Mouse (Mus musculus): Measurements from ENCODE around the gene Cacnb2. TPM values are rescaled to one million over a fixed set of nuclear protein-coding genes. Genes with fewer than 3 reads are reported as not detected.

Gene Cacnb2
- polyA plus RNA-seq, 2 experiments: 2.3 to 4.1 TPM

GRCm38 (mm10) chr2:14603784-14604781, 1.2 kb downstream of the Cacnb2 start:
- DNase-seq (ENCODE audit: low spot score) (peak; percentile 43), ATAC-seq (ENCODE audit: low FRiP score, low read depth) (peak; percentile 83)
- Histone ChIP-seq H3K4me2 (replicated peaks; ENCODE audit: low read depth, low read length, severe bottlenecking) (peak overlapping the region; percentile 74), H3K4me1 (ENCODE audit: control insufficient read depth, insufficient read depth, low read length) (peaks cover 3% of the 10 kb centered on the region; the same call in 1 of the 2 replicates), H3K4me3 (replicated peaks; ENCODE audit: low read length) (peak overlapping the region; percentile 62), H3K27me3 (ENCODE audit: control insufficient read depth, insufficient read depth, low read length) (no peaks in the 10 kb centered on the region), H3K27ac (replicated peaks; ENCODE audit: low read depth, low read length) (peak overlapping the region; percentile 29), H3K9me3 (ENCODE audit: control insufficient read depth, low read length) (no peaks in the 10 kb centered on the region), H3K36me3 (ENCODE audit: control insufficient read depth, insufficient read depth, low read length) (no peaks in the 10 kb centered on the region), H3K9ac (ENCODE audit: low read depth, low read length, severe bottlenecking) (peak overlapping the region; percentile 72)
- WGBS: under 1% methylated on average over 57 of the region's 83 CpGs
- 0 out of 2 replicates have a peak, but pooled peaks have one; percentile 25 for TF ChIP-seq POLR2A (IDR thresholded peaks at IDR 0.05; ENCODE audit: borderline replicate concordance, extremely low read depth, insufficient read depth, insufficient read length)

GRCm38 (mm10) chr2:14604791-14605190, 1.9 kb downstream of the Cacnb2 start:
- Histone ChIP-seq H3K9ac (ENCODE audit: low read depth, low read length, severe bottlenecking) (peak overlapping the region; percentile 72), H3K4me1 (ENCODE audit: control insufficient read depth, insufficient read depth, low read length) (peaks cover 3% of the 10 kb centered on the region; the same call in 1 of the 2 replicates), H3K9me3 (ENCODE audit: control insufficient read depth, low read length) (no peaks in the 10 kb centered on the region), H3K4me2 (replicated peaks; ENCODE audit: low read depth, low read length, severe bottlenecking) (peak overlapping the region; percentile 74), H3K27me3 (ENCODE audit: control insufficient read depth, insufficient read depth, low read length) (no peaks in the 10 kb centered on the region), H3K36me3 (ENCODE audit: control insufficient read depth, insufficient read depth, low read length) (no peaks in the 10 kb centered on the region), H3K4me3 (replicated peaks; ENCODE audit: low read length) (peak overlapping the region; percentile 62), H3K27ac (replicated peaks; ENCODE audit: low read depth, low read length) (no peak overlapping the region; the same call in 1 of the 2 replicates)
- no peak for TF ChIP-seq POLR2A (IDR thresholded peaks at IDR 0.05; ENCODE audit: borderline replicate concordance, extremely low read depth, insufficient read depth, insufficient read length)
- DNase-seq (ENCODE audit: low spot score) (no peak), ATAC-seq (ENCODE audit: low FRiP score, low read depth) (peak; percentile 43; the same call in 1 of the 2 replicates)
- whole genome bisulfite sequencing: under 1% methylated on average over 22 of the region's 22 CpGs

DNA sequence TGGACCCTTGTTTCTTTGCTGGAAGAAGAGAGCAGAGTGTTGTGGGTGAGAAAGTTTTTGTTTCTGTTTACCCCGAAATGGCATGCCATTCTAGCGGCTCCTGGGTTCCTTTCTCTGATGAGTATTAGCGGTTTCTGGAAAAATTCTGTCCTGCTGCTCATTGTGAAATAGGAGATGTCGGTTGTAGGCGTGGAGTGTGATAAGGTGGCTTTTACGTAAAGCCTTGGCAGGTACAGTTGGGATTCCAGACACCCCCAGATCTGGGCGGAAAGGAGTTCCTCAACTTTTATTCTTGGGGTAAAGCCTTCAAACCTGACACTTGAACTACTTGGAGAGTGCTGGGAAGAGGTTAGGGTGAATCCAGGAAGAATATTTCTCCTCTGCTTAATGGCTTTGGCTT, 2.3 kb downstream of the Cacnb2 start:
- H3K27me3 ChIP-seq (ENCODE audit: control insufficient read depth, insufficient read depth, low read length): no peaks in the 10 kb centered on the region
- ATAC-seq (ENCODE audit: low FRiP score, low read depth) (no peak), DNase-seq (ENCODE audit: low spot score) (no peak)
- H3K9me3 ChIP-seq (ENCODE audit: control insufficient read depth, low read length): no peaks in the 10 kb centered on the region
- TF ChIP-seq POLR2A (IDR thresholded peaks at IDR 0.05; ENCODE audit: borderline replicate concordance, extremely low read depth, insufficient read depth, insufficient read length): no peak
- H3K36me3 ChIP-seq (ENCODE audit: control insufficient read depth, insufficient read depth, low read length): no peaks in the 10 kb centered on the region
- H3K27ac ChIP-seq (replicated peaks; ENCODE audit: low read depth, low read length): no peak overlapping the region
- peaks cover 3% of the 10 kb centered on the region; the same call in 1 of the 2 replicates for H3K4me1 ChIP-seq (ENCODE audit: control insufficient read depth, insufficient read depth, low read length)
- H3K4me3 ChIP-seq (replicated peaks; ENCODE audit: low read length): peak overlapping the region; percentile 62
- H3K9ac ChIP-seq (ENCODE audit: low read depth, low read length, severe bottlenecking): peak overlapping the region; percentile 72
- 10% methylated on average over 7 of the region's 7 CpGs for WGBS
- H3K4me2 ChIP-seq (replicated peaks; ENCODE audit: low read depth, low read length, severe bottlenecking): peak overlapping the region; percentile 74

- H3K9ac ChIP-seq (ENCODE audit: low read depth, low read length, severe bottlenecking): no peak overlapping the region
- no peak overlapping the region for H3K4me2 ChIP-seq (replicated peaks; ENCODE audit: low read depth, low read length, severe bottlenecking)
- peaks cover 3% of the 10 kb centered on the region; the same call in 1 of the 2 replicates for H3K4me1 ChIP-seq (ENCODE audit: control insufficient read depth, insufficient read depth, low read length)
- DNase-seq (ENCODE audit: low spot score) (no peak), ATAC-seq (ENCODE audit: low FRiP score, low read depth) (no peak)
- no peaks in the 10 kb centered on the region for H3K27me3 ChIP-seq (ENCODE audit: control insufficient read depth, insufficient read depth, low read length)
- no peaks in the 10 kb centered on the region for H3K36me3 ChIP-seq (ENCODE audit: control insufficient read depth, insufficient read depth, low read length)
- H3K9me3 ChIP-seq (ENCODE audit: control insufficient read depth, low read length): no peaks in the 10 kb centered on the region
- no peak overlapping the region for H3K4me3 ChIP-seq (replicated peaks; ENCODE audit: low read length)
- H3K27ac ChIP-seq (replicated peaks; ENCODE audit: low read depth, low read length): no peak overlapping the region
- TF ChIP-seq POLR2A (IDR thresholded peaks at IDR 0.05; ENCODE audit: borderline replicate concordance, extremely low read depth, insufficient read depth, insufficient read length): no peak
- WGBS: 66% methylated on average over 4 of the region's 4 CpGs
Measured at GRCm38 (mm10) chr2:14608606-14609005, 5.7 kb downstream of the Cacnb2 start.

DNA sequence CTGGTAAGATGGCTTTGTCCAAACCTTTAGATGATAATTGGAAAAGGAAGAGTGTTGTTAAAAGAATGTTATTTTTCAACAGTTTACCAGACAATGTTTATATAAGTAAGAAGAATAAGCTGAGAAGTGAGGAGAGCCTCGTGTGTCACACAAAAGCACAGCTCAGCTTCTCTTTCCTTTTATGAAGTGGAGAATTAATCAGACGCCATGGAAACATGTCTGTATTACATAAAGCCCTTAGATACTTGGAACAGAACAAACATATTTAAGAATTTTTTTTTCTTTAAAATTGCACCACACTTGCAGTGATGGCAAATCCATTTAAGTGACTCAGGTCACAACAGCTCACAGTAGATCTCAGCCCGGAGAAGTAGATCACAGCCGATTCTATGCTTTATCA, 9.8 kb downstream of the Cacnb2 start:
- H3K9ac ChIP-seq (ENCODE audit: low read depth, low read length, severe bottlenecking): no peak overlapping the region
- ATAC-seq (ENCODE audit: low FRiP score, low read depth) (no peak), DNase-seq (ENCODE audit: low spot score) (no peak)
- no peak for TF ChIP-seq POLR2A (IDR thresholded peaks at IDR 0.05; ENCODE audit: borderline replicate concordance, extremely low read depth, insufficient read depth, insufficient read length)
- no peak overlapping the region for H3K4me3 ChIP-seq (replicated peaks; ENCODE audit: low read length)
- H3K9me3 ChIP-seq (ENCODE audit: control insufficient read depth, low read length): no peaks in the 10 kb centered on the region
- H3K4me2 ChIP-seq (replicated peaks; ENCODE audit: low read depth, low read length, severe bottlenecking): no peak overlapping the region
- no peak overlapping the region for H3K27ac ChIP-seq (replicated peaks; ENCODE audit: low read depth, low read length)
- peaks cover 4% of the 10 kb centered on the region; the same call in 1 of the 2 replicates for H3K4me1 ChIP-seq (ENCODE audit: control insufficient read depth, insufficient read depth, low read length)
- no peaks in the 10 kb centered on the region for H3K36me3 ChIP-seq (ENCODE audit: control insufficient read depth, insufficient read depth, low read length)
- H3K27me3 ChIP-seq (ENCODE audit: control insufficient read depth, insufficient read depth, low read length): no peaks in the 10 kb centered on the region
- WGBS: 80% methylated on average over 4 of the region's 4 CpGs

All from limb, embryonic 14.5 days (tissue).